16 mouse cellular contexts compared by ENCODE assay signal in genomic region chr7:125038840-125039239, GRCm38 (mm10).
DNase-seq lines count a peak whose midpoint lies in the region; ATAC-seq and TF ChIP-seq lines count a peak whose summit lies in the region.
"Had no signal": no experiment of that assay in that cellular context is flagged by ENCODE, and none has a peak within 500 bp of the region (broad histone marks: within the 10 kb centered on the region; RNA-seq: fewer than 3 reads in every experiment).

No protein-coding gene starts in this region.

- WGBS in midbrain, embryonic 12.5 days: 37% methylated on average over 4 of the region's 4 CpGs
- 52% methylated on average over 4 of the region's 4 CpGs for WGBS in midbrain, embryonic 10.5 days
- WGBS in midbrain, postnatal 0 days: 38% methylated on average over 4 of the region's 4 CpGs

- H3K4me3 ChIP-seq in midbrain, embryonic 12.5 days: no peak overlapping the region
- H3K4me3 ChIP-seq in midbrain, embryonic 10.5 days: no peak overlapping the region
- no peak overlapping the region for H3K4me3 ChIP-seq in midbrain, postnatal 0 days (ENCODE audit: low read depth, low read length)
- H3K4me3 ChIP-seq: erythroblast, embryonic 14.5 days; heart, embryonic 15.5 days; layer of hippocampus, adult 2 months; neural tube, embryonic 13.5 days had no signal

- TF ChIP-seq CTCF in midbrain, postnatal 0 days (IDR thresholded peaks at IDR 0.05): no peak

- H3K27me3 ChIP-seq in midbrain, embryonic 12.5 days: no peaks in the 10 kb centered on the region
- H3K27me3 ChIP-seq in midbrain, embryonic 10.5 days (ENCODE audit: low read depth, poor library complexity, severe bottlenecking): no peaks in the 10 kb centered on the region
- no peaks in the 10 kb centered on the region for H3K27me3 ChIP-seq in midbrain, postnatal 0 days (ENCODE audit: insufficient read depth, low read length)
- H3K27me3 ChIP-seq: heart, embryonic 15.5 days; neural tube, embryonic 13.5 days had no signal

- H3K9me3 ChIP-seq in midbrain, embryonic 12.5 days: no peaks in the 10 kb centered on the region
- H3K9me3 ChIP-seq in midbrain, embryonic 10.5 days (replicated peaks): no peaks in the 10 kb centered on the region
- H3K9me3 ChIP-seq in midbrain, postnatal 0 days (ENCODE audit: low read length): no peaks in the 10 kb centered on the region
- H3K9me3 ChIP-seq: heart, embryonic 15.5 days; neural tube, embryonic 13.5 days had no signal

- 0 out of 2 replicates have a peak, but pooled peaks have one; percentile 10 for ATAC-seq in midbrain, embryonic 12.5 days (ENCODE audit: low FRiP score, low read depth)
- ATAC-seq in midbrain, postnatal 0 days (ENCODE audit: low FRiP score): no peak
- no peak for ATAC-seq in CD4-positive, CD25-positive, alpha-beta regulatory T cell, adult 4 months

- H3K9ac ChIP-seq in midbrain, embryonic 12.5 days (replicated peaks): no peak overlapping the region
- H3K9ac ChIP-seq in midbrain, postnatal 0 days (replicated peaks; ENCODE audit: low read length, poor library complexity, severe bottlenecking): no peak overlapping the region
- H3K9ac ChIP-seq: heart, embryonic 15.5 days; lung, embryonic 14.5 days; neural tube, embryonic 13.5 days had no signal

- H3K4me2 ChIP-seq in midbrain, embryonic 12.5 days (replicated peaks): no peak overlapping the region
- no peak overlapping the region for H3K4me2 ChIP-seq in midbrain, postnatal 0 days (ENCODE audit: low read depth, low read length, poor library complexity, severe bottlenecking)
- H3K4me2 ChIP-seq: heart, embryonic 15.5 days; lung, embryonic 14.5 days; neural tube, embryonic 13.5 days had no signal

- DNase-seq in embryo, embryonic 10 days (ENCODE audit: low spot score): peak; percentile 16
- no peak for DNase-seq in embryo, embryonic 11 days
- DNase-seq in midbrain, embryonic 10.5 days (ENCODE audit: low spot score): no peak
- DNase-seq in kidney, adult 9 months: peak; percentile 5
- DNase-seq in midbrain, postnatal 0 days (ENCODE audit: low spot score): peak; percentile 74
- no peak for DNase-seq in spleen, adult 12 weeks (ENCODE audit: low spot score)
- DNase-seq: adrenal gland, postnatal 10 days; liver; lung, embryonic 14.5 days; thymus, adult 2 months had no signal

- H3K4me1 ChIP-seq in midbrain, embryonic 12.5 days: peaks cover 22% of the 10 kb centered on the region; the same call in 1 of the 2 replicates
- peaks cover 25% of the 10 kb centered on the region for H3K4me1 ChIP-seq in midbrain, embryonic 10.5 days
- no peaks in the 10 kb centered on the region; the same call in 1 of the 2 replicates for H3K4me1 ChIP-seq in midbrain, postnatal 0 days (ENCODE audit: insufficient read depth, low read length)
- H3K4me1 ChIP-seq: heart, embryonic 15.5 days had no signal

- H3K36me3 ChIP-seq in midbrain, embryonic 12.5 days: no peaks in the 10 kb centered on the region
- H3K36me3 ChIP-seq in midbrain, embryonic 10.5 days: no peaks in the 10 kb centered on the region
- H3K36me3 ChIP-seq in midbrain, postnatal 0 days (ENCODE audit: insufficient read depth, low read length): no peaks in the 10 kb centered on the region
- H3K36me3 ChIP-seq: heart, embryonic 15.5 days; neural tube, embryonic 13.5 days had no signal

- no peak overlapping the region; the same call in 1 of the 2 replicates for H3K27ac ChIP-seq in midbrain, embryonic 12.5 days (replicated peaks)
- H3K27ac ChIP-seq in midbrain, embryonic 10.5 days (replicated peaks): no peak overlapping the region
- H3K27ac ChIP-seq in midbrain, postnatal 0 days (ENCODE audit: low read depth, low read length): no peak overlapping the region
- H3K27ac ChIP-seq: heart, embryonic 15.5 days; layer of hippocampus, adult 2 months; neural tube, embryonic 13.5 days had no signal

Comparison
In these comparisons a context has a peak if more than half of its experiments do, and no peak if none do; other contexts are left out.
1. DNase-seq: peak in embryo, embryonic 10 days (single experiment), kidney, adult 9 months (single experiment) and midbrain, postnatal 0 days (single experiment); none in embryo, embryonic 11 days (single experiment), midbrain, embryonic 10.5 days (single experiment) and spleen, adult 12 weeks (single experiment).